Mouse (Mus musculus) brown adipose tissue, adult 24 weeks (tissue): ENCODE results near the gene Gm13306. TPM values are rescaled to one million over a fixed set of nuclear protein-coding genes. Genes with fewer than 3 reads are reported as not detected.
"Not testable (repeated sequence)": the region's sequence is repeated elsewhere in the genome, so short reads cannot be mapped to it uniquely, and the experiment has no call there.

Experiments used
- H3K27ac ChIP-seq: fragments of 200-500 bp; replicated peaks from 2 replicates; pipeline ENCODE4 v1.5.1; 2012; ENCODE audit warnings: low read depth, mild to moderate bottlenecking, low read length
- H3K4me1 ChIP-seq: fragments of 200-500 bp; 2 replicates; pipeline ENCODE4 v1.6.1; 2012; ENCODE audit warnings: low read length, mixed read lengths; ENCODE audit not compliant: control insufficient read depth, insufficient read depth, insufficient read length
- H3K4me3 ChIP-seq: fragments of 200-500 bp; 2 replicates; pipeline ENCODE4 v1.5.1; 2012; ENCODE audit warnings: low read depth, mild to moderate bottlenecking, low read length, moderate library complexity; ENCODE audit not compliant: insufficient read depth
- polyA plus RNA-seq: library from polyadenylated mRNA; stranded (reverse); fragments of >200 nt; gene quantifications from 2 replicates; pipeline ENCODE4 v1.2.4, GENCODE M21; 2012; ENCODE audit not compliant: missing spikeins, insufficient read depth, insufficient read length

Gm13306 gene
- polyA plus RNA-seq = not detected in 2 replicates

GRCm38 (mm10) chr4:42153136-42153535 is at the start of gene Gm13306:
Gene Gm13306 (plus strand): TSS chr4:42153436.
- not testable (repeated sequence) for H3K4me1 ChIP-seq, H3K4me3 ChIP-seq, H3K27ac ChIP-seq

GRCm38 (mm10) chr4:42114517-42114916 is 38.7 kb upstream of the Gm13306 start, which contains the start of gene Gm13304:
Gene Gm13304 (plus strand): TSS chr4:42114817.
- not testable (repeated sequence) for H3K4me1 ChIP-seq, H3K4me3 ChIP-seq, H3K27ac ChIP-seq

GRCm38 (mm10) chr4:42168503-42168902 is 15.3 kb downstream of the Gm13306 start, which contains the start of gene Gm13305:
Gene Gm13305 (minus strand): TSS chr4:42168603.
- not testable (repeated sequence) for H3K27ac ChIP-seq, H3K4me1 ChIP-seq, H3K4me3 ChIP-seq

DNA sequence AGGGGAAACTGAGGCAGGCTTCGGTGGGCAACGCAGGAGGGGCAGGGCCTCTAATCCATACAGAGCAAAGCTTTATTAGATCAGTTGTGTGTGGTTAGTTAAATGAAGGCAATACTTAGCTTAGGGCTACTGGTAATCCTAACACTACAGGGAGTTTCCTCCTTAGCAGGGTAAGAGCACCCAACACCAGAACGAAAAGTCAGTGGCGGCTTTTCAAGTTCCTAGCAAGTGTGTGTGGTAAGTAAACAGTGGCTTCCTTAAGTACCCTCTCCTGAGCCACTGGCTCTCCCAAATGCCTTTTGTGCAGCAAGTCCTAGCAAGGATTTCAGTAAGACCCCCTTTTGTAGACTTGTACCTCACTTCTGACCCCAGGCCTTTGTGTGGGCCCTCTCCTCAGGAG is 25.0 kb downstream of the Gm13306 start:
- not testable (repeated sequence) for H3K4me3 ChIP-seq, H3K4me1 ChIP-seq, H3K27ac ChIP-seq

DNA sequence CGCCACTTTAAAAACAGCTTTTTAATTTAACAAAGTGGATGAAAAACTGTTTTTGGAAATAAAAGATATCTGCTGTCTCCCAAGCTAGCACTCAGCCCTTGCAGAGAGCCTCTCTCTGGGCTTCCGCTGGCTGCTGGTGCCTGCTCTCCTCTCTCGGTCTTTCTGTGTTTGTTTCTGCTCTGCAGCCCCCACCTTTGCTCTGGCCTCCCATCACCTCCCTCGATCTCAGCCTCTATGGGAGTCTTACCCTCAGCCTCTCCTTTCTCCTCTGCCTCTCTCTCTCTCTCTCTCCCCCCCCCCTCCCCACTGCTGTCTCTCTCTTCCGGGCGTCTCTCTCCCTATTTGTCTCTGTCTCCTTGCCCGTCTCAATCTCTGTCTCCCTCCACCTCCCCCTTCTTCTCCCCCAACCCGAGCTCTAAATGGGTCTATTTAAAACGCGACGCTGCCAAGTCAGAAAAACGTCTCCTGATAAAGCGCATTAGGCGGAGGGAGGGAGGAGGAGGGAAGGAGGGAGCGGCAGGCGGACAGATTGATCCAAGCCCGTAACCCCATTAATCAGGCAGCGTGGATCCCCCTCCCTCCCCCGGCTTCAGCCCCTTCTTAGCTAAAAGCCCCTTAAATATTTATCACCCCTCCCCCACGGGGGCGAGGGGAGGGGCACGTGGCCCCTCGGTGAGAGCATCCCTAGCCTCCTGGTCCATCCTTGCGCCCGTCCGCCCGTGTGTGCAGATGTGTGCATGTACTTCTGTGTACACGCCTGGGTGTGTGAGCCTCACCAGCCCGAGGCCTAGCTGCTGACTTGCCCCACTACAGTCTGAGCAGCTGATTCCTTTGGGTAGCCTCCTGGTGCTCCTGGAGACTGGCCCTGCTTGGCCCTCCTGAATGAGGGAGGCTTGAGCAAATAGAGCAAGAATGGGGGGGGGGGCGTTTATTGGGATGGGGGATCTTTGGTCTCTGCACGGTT is 30.3 kb downstream of the Gm13306 start:
- H3K27ac ChIP-seq, H3K4me1 ChIP-seq, H3K4me3 ChIP-seq: not testable (repeated sequence)

GRCm38 (mm10) chr4:42184324-42184979 is 31.2 kb downstream of the Gm13306 start:
- not testable (repeated sequence) for H3K27ac ChIP-seq, H3K4me1 ChIP-seq, H3K4me3 ChIP-seq

- not testable (repeated sequence) for H3K4me1 ChIP-seq, H3K4me3 ChIP-seq, H3K27ac ChIP-seq
Measured at GRCm38 (mm10) chr4:42184980-42185372, 31.7 kb downstream of the Gm13306 start.

Other genes with a start within 250 kb of the Gm13306 start
- not detected in 2 replicates for gene Gm21541, start 249.8 kb upstream of the Gm13306 start, polyA plus RNA-seq
- 1.4 TPM in 1 of 2 replicates, not detected in the other for gene Gm20878, start 211.9 kb upstream of the Gm13306 start, polyA plus RNA-seq
- gene Fam205a4, start 187.4 kb upstream of the Gm13306 start, polyA plus RNA-seq = not detected in 2 replicates
- not detected in 2 replicates for gene Gm21093, start 118.7 kb upstream of the Gm13306 start, polyA plus RNA-seq
- gene Gm3893, start 62.2 kb upstream of the Gm13306 start, polyA plus RNA-seq = not detected in 2 replicates
- not detected in 2 replicates for gene Gm13304, start 38.6 kb upstream of the Gm13306 start, polyA plus RNA-seq
- not detected in 2 replicates for gene Gm13305, start 15.2 kb downstream of the Gm13306 start, polyA plus RNA-seq
- gene Gm10600, start 87.2 kb downstream of the Gm13306 start, polyA plus RNA-seq = 0.55 TPM in 1 of 2 replicates, not detected in the other
- gene Ccl21b, start 102.3 kb downstream of the Gm13306 start, polyA plus RNA-seq = not detected in 2 replicates
- not detected in 2 replicates for gene Gm21953, start 140.8 kb downstream of the Gm13306 start, polyA plus RNA-seq
- gene Fam205a3, start 164.9 kb downstream of the Gm13306 start, polyA plus RNA-seq = not detected in 2 replicates